Mouse (Mus musculus) ES-E14 (cell line): Measurements from ENCODE around the gene ccdc198. TPM values are rescaled to one million over a fixed set of nuclear protein-coding genes. Genes with fewer than 3 reads are reported as not detected.
"Not testable (repeated sequence)": the region's sequence is repeated elsewhere in the genome, so short reads cannot be mapped to it uniquely, and the experiment has no call there.

ENCODE experiments used
- DNase-seq: peaks from one replicate; pipeline ENCODE4 v3.0.0-alpha.2; 2013; ENCODE audit warnings: low read depth, low spot score
- H3K27ac ChIP-seq: 2 replicates; pipeline ENCODE4 v1.5.1; 2012; ENCODE audit warnings: low read depth, mild to moderate bottlenecking, low read length, moderate library complexity, mixed read lengths; ENCODE audit not compliant: poor library complexity, insufficient read depth, severe bottlenecking
- H3K36me3 ChIP-seq: 2 replicates; pipeline ENCODE4 v1.6.1; 2012; ENCODE audit warnings: mild to moderate bottlenecking, low read length, moderate library complexity, mixed read lengths; ENCODE audit not compliant: control insufficient read depth, poor library complexity, insufficient read depth, severe bottlenecking
- H3K4me1 ChIP-seq, 2 experiments: fragments of 150-350 bp in 1 of 2; sonication (generic) in 1 of 2; 2 replicates each; pipeline ENCODE4 v1.6.1; 2012; ENCODE audit warnings: low read length in 2 of 2, mild to moderate bottlenecking in 1 of 2, mixed read lengths in 1 of 2; ENCODE audit not compliant: control insufficient read depth in 2 of 2, insufficient read depth in 2 of 2, poor library complexity in 1 of 2
- H3K4me3 ChIP-seq, 2 experiments: fragments of 150-350 bp in 1 of 2; sonication (generic) in 1 of 2; 2 replicates each; pipeline ENCODE4 v1.5.1; 2012; ENCODE audit warnings: low read length in 2 of 2, low read depth in 1 of 2, mild to moderate bottlenecking in 1 of 2, mixed read lengths in 1 of 2; ENCODE audit not compliant: insufficient read depth in 1 of 2, poor library complexity in 1 of 2, severe bottlenecking in 1 of 2
- H3K9ac ChIP-seq: 2 replicates; pipeline ENCODE4 v1.6.1; 2012; ENCODE audit warnings: low read depth, mild to moderate bottlenecking, low read length, mixed read lengths; ENCODE audit not compliant: poor library complexity, insufficient read depth, severe bottlenecking
- H3K9me3 ChIP-seq: fragments of 150-350 bp; sonication (generic); 2 replicates; pipeline ENCODE4 v1.6.1; 2012; ENCODE audit warnings: low read depth, mild to moderate bottlenecking, low read length; ENCODE audit not compliant: control insufficient read depth, insufficient read depth
- CHD2 ChIP-seq: IDR thresholded peaks from 2 replicates; pipeline ENCODE4 v1.6.1; 2014; ENCODE audit warnings: mild to moderate bottlenecking, low read depth, low read length, inconsistent platforms
- HCFC1 ChIP-seq: IDR thresholded peaks from 2 replicates; pipeline ENCODE4 v1.6.1; 2012; ENCODE audit warnings: low read length, inconsistent platforms, borderline replicate concordance; ENCODE audit not compliant: insufficient read depth
- MAFK ChIP-seq: IDR thresholded peaks from 2 replicates; pipeline ENCODE4 v1.6.1; 2014; ENCODE audit warnings: mild to moderate bottlenecking, low read depth, low read length, inconsistent platforms; ENCODE audit not compliant: insufficient read depth
- ZC3H11A ChIP-seq: IDR thresholded peaks from 2 replicates; pipeline ENCODE4 v1.6.1; 2012; ENCODE audit warnings: low read depth, mild to moderate bottlenecking, inconsistent platforms, low read length, borderline replicate concordance
- ZNF384 ChIP-seq: IDR thresholded peaks from 2 replicates; pipeline ENCODE4 v1.6.1; 2012; ENCODE audit warnings: low read depth, low read length, inconsistent platforms
- in situ Hi-C, 2 experiments: fragments of 600-800 bp; cut with MboI; formaldehyde crosslinking; loops; one replicate each; pipeline ENCODE4 v1.15.1; 2025; ENCODE audit warnings: low sequenced_read_pairs in 2 of 2, inconsistent platforms in 1 of 2; ENCODE audit not compliant: unreplicated experiment in 2 of 2
- total RNA-seq: library from RNA; depleted of rRNA; stranded (reverse); fragments of 300-350 nt; gene quantifications from 2 replicates; pipeline ENCODE4 v1.2.3, GENCODE M21; 2012

ccdc198 gene
- total RNA-seq, 1 experiment: not detected

GRCm38 (mm10) chr14:49226471-49226870 is 18.8 kb downstream of the ccdc198 start:
- H3K9ac ChIP-seq: no peak overlapping the region

GRCm38 (mm10) chr14:49221771-49222170 is 23.5 kb downstream of the ccdc198 start:
- no peaks in the 10 kb centered on the region for H3K9me3 ChIP-seq
- no peak for TF ChIP-seq ZC3H11A
- no peak overlapping the region for H3K4me3 ChIP-seq
- no peak for DNase-seq
- H3K27ac ChIP-seq: no peak overlapping the region
- in situ Hi-C loops: no loop called here
- H3K36me3 ChIP-seq: no peaks in the 10 kb centered on the region
- H3K4me1 ChIP-seq: no peaks in the 10 kb centered on the region
- H3K9ac ChIP-seq: no peak overlapping the region

More at GRCm38 (mm10) chr14:49226471-49226870, 18.8 kb downstream of the ccdc198 start:
- TF ChIP-seq CHD2: no peak
- TF ChIP-seq HCFC1: no peak
- TF ChIP-seq ZNF384: no peak
- no peak for TF ChIP-seq MAFK
- no peak for TF ChIP-seq ZC3H11A
- in situ Hi-C loops: loop anchor here in 1 of 2 experiments (25.0 kb wide), 1 partner anchor 311 kb away; the partner anchor contains the start of gene Slc35f4
- no peak overlapping the region for H3K4me3 ChIP-seq
- H3K9me3 ChIP-seq: no peaks in the 10 kb centered on the region
- H3K4me1 ChIP-seq: no peaks in the 10 kb centered on the region
- DNase-seq: no peak
- no peaks in the 10 kb centered on the region for H3K36me3 ChIP-seq
- no peak overlapping the region for H3K27ac ChIP-seq

GRCm38 (mm10) chr14:49219466-49220022 is 25.7 kb downstream of the ccdc198 start:
- DNase-seq, H3K4me1 ChIP-seq, H3K9me3 ChIP-seq, H3K36me3 ChIP-seq, H3K27ac ChIP-seq, H3K9ac ChIP-seq, in situ Hi-C loops, H3K4me3 ChIP-seq: not testable (repeated sequence)

- Histone ChIP-seq H3K9ac (no peak overlapping the region), H3K4me1 (no peaks in the 10 kb centered on the region), H3K9me3 (no peaks in the 10 kb centered on the region), H3K36me3 (no peaks in the 10 kb centered on the region), H3K4me3 (no peak overlapping the region), H3K27ac (no peak overlapping the region)
- TF ChIP-seq MAFK (no peak), ZC3H11A (no peak), CHD2 (no peak), HCFC1 (no peak), ZNF384 (no peak)
- no peak for DNase-seq
- in situ Hi-C loops: no loop called here
These were observed 26.6 kb downstream of the ccdc198 start for GRCm38 (mm10) chr14:49218677-49219076.

- H3K27ac ChIP-seq, H3K36me3 ChIP-seq, H3K9ac ChIP-seq, H3K9me3 ChIP-seq, H3K4me1 ChIP-seq, H3K4me3 ChIP-seq, DNase-seq, in situ Hi-C loops: not testable (repeated sequence)
These were observed 35.1 kb downstream of the ccdc198 start for GRCm38 (mm10) chr14:49210215-49210614.
